Mouse (Mus musculus) cerebellum, adult 11 months (tissue): Measurements from ENCODE around the gene Lrrc57.
"Not testable (repeated sequence)": the region's sequence is repeated elsewhere in the genome, so short reads cannot be mapped to it uniquely, and the experiment has no call there.

ENCODE experiments used
- DNase-seq: peaks from one replicate; pipeline ENCODE4 v3.0.0; 2022

Lrrc57 gene

DNA sequence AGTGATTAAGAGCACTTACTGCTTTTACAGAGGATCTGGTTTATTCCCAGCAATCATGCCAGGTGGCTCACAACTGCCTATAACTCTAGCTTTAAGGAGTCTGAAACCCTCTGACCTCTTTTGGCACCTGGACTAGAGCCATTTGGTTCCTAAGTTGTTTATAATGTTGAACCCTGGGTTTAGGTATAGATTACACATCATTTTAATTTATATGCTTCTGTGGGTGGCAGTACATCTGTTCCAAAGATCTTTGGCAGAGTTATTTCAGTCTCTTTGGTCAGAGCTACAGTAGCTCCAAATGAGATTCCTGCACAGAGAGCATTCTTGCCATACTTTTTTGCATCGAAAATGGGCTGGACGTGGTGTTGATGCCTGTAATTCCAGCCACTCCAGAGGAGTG, 11.6 kb downstream of the Lrrc57 start:
- no peak for DNase-seq

DNA sequence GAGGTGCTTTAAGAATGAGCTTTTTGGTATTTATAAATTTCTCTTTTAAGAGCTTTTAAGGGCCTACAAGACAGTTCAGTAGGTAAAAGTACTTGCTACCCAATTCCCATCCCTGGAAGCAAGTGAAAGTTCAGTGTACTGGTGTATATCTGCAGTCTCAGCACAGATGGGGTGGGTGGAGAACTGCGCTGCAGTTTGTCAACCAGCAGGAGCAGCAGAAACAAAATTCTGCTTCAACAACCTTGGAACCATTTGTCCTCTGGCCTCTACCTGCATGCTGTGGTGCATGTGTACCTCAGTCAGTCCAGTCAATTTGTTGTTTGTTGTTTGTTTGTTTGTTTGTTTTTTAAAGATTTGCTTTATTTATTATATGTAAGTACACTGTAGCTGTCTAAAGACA, 17.1 kb downstream of the Lrrc57 start:
- DNase-seq = no peak

DNA sequence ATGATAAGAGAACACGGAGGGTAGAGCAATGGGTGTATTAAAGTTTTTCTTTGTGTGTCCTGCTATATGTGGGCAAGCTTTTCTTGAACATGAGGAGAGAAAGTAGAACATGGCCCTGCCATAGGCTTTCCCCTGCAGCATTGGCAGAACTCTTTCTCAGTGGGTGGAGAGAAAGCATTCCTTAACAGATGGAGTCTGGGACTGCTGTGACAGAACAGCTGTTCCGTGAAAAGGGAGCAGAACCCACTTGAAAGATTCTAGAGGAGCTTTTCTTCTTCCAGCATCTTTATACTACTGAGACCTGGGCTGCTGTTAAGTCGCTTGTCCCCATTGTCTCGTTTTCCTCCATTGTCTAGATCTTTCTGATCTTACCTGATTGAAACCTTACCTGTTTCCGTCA, 19.6 kb downstream of the Lrrc57 start:
- DNase-seq = no peak

DNA sequence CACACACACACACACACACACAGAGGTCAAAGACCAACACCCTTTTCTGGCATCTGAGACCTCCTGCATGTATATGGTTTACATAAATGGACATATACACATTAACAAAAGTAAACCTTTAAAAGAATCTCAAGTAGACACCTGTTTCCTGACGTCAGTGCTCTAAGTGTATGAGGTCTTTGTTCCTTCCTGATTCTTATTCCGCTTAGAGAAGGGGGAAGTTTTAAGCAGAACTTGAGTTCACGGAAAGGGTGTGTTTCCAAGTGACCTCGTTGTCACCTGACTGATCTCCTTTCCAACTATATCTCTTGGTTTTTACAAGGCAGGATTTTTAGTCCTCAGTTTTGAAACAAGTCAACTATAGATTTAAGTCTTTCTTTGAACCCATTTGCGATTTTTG, 31.0 kb downstream of the Lrrc57 start:
- DNase-seq = no peak

DNA sequence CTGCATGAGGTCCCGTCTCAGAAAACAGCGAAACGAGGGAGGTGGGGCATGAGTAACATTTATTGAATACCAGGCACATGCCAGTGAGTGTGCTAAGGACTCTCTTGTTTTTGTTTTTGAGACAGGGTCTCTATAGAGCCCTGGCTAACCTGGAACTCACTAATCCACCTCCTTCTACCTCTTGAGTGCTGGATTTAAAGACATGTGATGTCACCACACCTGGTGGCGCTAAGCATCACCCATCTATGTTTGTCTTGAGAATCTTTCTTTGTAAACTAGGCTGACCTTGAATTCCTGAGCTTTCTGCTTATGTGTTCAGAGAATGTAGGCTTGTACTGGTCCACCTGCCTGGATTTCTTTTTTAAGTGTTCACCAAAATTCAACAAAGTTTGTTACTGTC, 31.5 kb downstream of the Lrrc57 start:
- DNase-seq = no peak

DNA sequence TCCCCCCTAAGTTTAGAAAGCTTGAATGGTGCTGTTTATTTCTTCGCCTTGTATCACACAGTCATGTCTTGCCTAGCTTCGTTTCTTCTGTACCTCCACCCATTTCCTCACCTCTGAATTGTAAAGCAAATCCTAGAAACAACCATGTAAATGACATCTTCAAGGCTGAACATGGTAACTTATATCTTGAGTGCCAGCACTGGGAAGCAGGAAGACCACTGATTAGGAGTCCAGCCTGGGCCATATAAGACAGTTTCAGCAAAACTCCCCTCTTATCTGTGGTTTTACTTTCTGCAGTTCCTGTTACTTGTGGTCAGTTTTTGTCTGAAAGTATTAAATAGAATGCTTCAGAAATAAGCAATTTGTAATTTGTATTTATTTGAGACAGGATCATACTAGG, 33.3 kb downstream of the Lrrc57 start:
- no peak for DNase-seq

DNA sequence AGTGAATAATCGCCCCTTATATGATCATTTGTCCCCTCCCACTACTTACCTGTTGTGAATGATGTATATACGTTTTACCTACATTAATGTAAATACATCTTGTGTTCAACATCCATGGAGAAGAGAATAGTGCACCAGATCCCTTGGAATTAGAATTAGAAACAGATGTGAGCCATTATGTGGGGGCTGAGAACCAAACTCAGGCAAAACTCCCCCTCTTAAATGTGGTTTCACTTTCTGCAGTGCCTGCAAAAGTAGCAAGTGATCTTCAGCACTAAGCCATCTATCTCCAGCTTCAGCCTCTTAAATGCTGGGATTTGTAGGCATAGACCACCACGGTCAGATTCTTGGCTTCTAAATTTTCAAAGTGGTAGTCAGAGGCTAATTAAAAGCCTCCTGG, 34.2 kb downstream of the Lrrc57 start:
- DNase-seq = no peak

DNA sequence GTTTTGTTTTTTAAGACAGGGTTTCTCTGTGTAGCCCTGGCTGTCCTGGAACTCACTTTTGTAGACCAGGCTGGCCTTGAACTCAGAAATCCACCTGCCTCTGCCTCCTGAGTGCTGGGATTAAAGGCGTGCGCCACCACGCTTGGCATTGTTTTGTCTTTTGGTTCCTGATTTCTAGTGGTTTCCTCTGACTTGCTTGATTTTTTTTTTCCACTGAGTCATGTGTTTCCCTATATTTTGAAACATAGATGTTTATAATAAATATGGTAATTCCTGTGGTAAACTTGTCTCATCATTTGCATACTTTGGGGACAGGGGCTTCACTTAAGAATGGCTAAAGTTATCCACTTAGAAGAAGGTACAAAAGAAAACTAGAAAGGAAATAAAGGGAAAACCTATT, 37.2 kb downstream of the Lrrc57 start:
- not testable (repeated sequence) for DNase-seq

DNA sequence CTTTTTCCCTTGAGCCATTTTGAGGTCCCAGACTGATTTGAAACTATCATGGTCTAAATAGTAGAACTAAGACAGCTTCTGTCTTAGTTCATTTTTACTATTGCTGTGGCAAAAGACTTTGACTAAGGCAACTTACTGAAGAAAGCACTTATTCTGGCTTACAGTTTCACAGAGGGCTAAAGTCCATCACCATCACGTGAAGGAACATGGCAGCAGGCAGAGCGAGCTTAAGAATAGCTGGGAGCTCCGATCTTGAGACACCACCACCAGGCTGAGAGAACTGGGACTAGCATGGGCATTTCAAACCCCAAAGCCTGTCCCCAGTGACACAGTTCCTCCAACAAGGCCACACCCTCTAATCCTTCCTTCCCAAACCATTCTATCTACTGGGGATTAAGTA, 38.2 kb downstream of the Lrrc57 start:
- no peak for DNase-seq

DNA sequence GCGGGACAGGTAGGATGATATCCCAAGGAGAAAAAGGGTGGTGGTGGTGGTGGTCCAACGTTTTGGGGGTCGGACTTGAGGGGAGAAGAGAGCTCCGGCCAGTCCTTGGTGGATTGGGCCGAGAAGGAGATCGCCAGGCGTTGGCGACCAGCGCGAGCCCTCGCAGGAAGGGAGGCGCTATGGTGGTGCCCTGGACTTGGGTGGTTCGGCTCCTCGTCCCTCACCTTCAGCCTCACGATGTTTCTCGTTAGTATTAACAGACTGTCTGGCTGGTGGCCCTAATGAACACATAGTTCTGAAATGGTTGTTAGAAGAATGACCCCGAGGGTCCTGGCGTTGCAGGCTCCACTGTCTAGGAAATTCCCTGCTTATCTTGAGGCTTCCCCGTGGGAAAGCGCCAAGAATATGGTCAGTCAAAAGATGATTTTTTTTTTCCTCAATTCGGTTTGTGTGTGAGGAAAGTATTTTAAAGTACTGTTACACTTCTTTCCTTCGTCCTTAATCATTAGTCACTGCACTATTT, 41.5 kb downstream of the Lrrc57 start:
- no peak for DNase-seq

DNA sequence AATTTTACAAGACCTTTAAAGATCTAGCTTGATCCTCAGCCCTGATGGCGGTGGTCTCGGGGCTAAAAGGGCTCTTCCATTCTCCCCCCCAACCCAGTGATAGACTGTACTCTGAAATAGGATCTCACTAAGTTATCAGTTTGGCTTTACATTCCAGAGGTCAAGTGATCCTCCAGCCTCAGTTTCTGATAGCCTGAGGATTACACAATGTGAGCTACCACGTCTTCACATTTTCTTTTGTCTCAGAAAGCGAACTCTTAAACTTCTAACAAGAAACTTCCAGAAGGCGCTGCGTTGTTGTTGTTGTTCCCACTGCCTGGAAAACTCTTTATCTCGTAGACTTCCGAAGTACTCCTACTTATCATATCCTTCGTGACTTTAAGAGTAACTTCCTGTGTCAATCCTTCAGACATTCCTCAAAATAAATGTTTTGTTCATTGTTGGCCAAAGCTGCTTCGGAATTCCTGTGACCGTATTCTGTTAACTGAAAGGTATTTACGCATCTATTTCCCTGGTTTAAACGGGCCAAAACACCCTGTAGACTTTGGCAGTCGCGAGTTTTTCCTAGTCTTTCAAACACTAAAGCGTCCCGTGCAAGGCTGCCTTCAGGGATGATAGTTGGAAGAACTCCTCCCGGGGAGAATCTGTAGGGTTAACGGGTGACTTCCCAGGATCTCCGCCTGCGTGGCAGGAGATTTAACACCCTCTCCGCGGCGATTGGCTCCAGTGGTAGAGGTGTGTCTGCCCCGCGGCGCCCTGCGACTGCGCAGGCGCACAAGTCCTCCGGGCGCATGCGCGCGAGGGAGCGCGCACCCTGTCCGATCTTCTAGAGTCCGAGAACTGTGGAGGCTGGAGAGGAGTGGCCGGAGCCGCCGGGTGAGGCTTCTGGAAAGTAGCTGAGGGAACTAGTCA, 42.2 kb downstream of the Lrrc57 start, which contains the start of gene Snap23:
Gene Snap23 (plus strand): TSS at position 786 of the 912 bp plus-strand sequence.
- DNase-seq = peak; percentile 96

DNA sequence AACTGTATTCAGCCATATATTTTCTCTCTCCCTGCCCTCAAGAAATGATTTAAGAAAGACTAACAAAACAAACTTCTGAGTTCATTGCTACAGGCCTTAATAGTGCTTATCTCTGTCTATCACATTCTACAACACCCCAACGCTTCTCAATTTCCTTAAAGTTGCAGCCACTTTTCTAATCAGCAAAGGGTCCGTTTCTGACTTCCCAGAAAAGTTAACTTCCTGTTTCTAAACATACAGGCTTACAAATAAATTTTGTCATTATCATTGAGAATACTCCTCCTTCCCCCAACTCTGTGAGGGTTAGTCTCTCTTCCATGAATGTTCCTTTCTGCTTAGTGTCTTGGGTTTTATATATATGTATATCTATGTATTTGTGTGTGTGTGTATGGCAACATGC, 44.0 kb downstream of the Lrrc57 start:
- no peak for DNase-seq

DNA sequence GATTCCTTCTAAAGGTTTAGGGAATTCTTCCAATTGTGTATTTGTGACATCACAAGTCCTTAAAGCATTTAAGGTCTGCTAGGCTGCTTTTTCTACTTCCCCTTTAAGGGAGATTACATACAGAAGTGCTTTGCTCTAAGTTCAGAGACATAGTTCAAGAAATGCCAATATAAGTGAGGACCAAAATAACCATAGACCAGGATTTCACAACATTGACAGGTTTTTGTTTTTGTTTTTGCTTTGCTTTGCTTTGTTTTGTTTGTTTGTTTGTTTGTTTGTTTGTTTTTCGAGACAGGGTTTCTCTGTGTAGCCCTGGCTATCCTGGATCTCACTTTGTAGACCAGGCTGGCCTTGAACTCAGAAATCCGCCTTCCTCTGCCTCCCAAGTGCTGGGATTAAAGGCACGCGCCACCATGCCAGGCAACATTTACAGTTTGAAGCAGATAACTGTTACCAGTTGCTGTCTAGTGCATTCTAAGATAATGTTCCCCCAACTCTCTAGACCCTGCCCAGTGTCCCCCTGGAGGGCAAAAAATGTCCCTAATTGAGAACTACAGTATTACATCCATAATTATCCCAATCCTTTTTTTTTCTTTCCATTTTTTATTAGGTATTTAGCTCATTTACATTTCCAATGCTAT, 44.7 kb downstream of the Lrrc57 start:
- DNase-seq = not testable (repeated sequence)

DNA sequence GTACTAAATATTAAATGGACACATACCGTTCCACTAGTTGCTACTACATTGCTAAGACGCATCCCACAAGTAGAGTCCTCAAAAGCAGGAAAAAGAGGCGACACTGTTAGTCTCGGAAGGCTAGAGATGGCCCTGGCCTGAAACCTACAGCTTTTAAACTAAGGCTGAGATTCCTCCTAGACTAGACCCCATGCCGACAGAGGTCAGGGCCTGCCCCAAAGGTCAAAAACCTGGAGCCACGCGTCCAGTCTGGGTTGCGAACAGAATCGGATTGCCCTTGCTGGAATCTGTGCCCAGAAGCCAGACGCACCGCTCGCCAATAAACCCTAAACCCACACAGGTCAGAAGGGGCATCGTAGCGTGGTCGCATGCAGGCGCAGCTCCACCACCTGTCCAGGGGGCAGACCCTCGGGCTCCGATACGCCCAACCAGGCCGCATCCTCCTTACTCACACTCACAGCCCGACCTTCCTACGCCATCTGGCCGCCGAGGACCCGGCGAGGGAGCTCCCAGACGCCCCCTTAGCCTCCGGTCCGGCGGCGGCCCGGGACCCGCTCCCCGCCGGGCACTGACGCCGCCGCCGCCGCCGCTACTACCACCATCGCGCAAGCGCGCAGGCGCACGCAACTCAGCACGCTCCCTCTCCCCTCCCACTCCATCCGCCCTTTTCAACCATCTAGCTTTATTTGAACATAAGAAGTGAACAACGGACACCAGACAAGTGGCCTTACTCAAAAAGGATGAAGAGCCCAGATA, 45.9 kb downstream of the Lrrc57 start, which contains the start of gene Zfp106:
Gene Zfp106 (minus strand): TSS at position 609 of the 756 bp plus-strand sequence.
- peak; percentile 86 for DNase-seq

DNA sequence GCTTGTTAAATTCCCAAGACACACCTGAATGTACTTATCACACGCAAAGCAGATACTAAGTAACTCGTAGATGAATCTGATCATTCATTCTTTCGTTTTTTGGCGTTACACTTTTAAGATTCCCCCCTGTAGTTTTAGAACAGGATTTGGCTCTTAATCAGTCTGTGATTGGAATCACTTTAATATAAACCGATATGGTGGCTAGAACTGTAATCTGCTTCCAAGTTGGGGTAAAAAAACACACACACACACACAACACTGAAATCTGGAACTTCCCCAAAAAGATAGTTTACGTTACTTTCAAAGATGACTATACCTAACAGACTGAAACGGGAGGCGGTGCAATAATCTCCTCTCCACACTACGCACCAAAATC, 46.5 kb downstream of the Lrrc57 start:
- no peak for DNase-seq

DNA sequence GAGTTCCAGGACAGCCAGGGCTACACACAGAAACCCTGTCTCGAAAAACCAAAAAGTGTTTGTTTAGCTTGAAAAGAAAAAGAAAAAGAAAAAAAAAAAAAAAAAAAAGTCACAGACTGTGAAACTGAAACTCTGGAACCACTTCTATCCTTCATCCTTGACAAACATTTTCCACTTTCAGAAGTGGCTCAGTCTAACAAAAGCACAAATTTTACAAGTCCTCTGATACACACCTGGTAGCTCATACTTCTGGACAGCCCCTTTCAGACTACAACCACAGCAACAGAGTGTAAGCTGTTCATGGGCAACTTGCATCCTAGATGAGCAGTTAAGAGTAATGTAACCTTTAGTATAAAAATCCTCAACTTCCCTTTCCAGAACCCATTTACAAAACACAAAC, 47.8 kb downstream of the Lrrc57 start:
- DNase-seq = no peak

DNA sequence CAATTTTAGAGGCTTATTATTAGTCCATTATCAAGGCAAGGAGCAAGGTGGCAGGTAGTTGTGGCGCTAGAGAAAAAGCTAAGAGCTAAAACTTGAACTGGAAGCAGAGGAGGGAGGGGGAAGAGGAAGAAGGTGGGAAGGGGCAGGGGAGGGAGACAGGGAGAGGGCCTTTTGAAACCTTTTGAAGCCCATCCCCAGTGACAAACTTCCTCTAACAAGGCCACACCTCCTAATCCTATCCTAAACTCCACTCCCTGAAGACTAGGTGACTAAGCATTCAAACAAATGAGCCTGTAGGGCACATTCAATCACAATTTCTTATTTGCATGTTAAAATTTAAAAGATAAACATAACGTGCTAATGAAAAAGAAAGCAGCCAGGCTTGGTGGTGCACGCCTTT, 50.5 kb downstream of the Lrrc57 start:
- no peak for DNase-seq

DNA sequence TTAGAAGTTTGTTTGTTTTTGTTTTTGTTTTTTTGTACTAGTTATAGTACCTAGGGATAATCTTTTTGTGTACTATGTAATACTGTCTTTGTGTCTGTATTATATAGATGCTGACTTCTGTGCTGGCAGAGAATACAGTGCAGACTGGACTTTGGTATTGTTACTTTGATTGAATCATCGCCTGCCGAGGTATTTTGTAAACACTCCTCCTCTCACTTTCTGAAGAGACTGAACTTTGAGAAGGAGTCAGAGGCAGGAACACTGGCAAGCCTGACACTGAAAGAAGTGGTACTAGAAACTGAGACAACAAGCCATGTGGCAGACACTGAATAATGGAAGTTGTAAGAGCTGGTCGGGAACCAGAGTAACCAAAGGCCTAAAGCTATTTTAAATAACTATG, 52.5 kb downstream of the Lrrc57 start:
- no peak for DNase-seq
